Mouse (Mus musculus) gastrocnemius, adult 18-20 months (tissue): ENCODE data around the gene Lcor. TPM values are rescaled to one million over a fixed set of nuclear protein-coding genes. Genes with fewer than 3 reads are reported as not detected.
A peak's percentile ranks its signal among the peaks of the same experiment; 100 is the strongest.

ENCODE experiments used
- DNase-seq: peaks from one replicate; pipeline ENCODE4 v3.0.0; 2021; ENCODE audit warnings: low spot score
- long read RNA-seq, 2 experiments: library from polyadenylated mRNA; stranded (forward); transcript quantifications; one replicate each; pipeline ENCODE4 v2.0.0; 2021
- total RNA-seq, 2 experiments: library from RNA; stranded (reverse); gene quantifications; 2 replicates each; pipeline ENCODE4 v1.2.3; 2021

Lcor gene
- 10 to 100 TPM; 13.2 to 13.8 TPM for total RNA-seq
- long read RNA-seq, experiment 1, partial matches to known transcripts = 0 of 6 reads
- long read RNA-seq, experiment 1, other reads (novel, unspliced or antisense) = 6 of 6 reads
- long read RNA-seq, experiment 2, partial matches to known transcripts = 0 of 2 reads
- long read RNA-seq, experiment 2, other reads (novel, unspliced or antisense) = 2 of 2 reads

DNA sequence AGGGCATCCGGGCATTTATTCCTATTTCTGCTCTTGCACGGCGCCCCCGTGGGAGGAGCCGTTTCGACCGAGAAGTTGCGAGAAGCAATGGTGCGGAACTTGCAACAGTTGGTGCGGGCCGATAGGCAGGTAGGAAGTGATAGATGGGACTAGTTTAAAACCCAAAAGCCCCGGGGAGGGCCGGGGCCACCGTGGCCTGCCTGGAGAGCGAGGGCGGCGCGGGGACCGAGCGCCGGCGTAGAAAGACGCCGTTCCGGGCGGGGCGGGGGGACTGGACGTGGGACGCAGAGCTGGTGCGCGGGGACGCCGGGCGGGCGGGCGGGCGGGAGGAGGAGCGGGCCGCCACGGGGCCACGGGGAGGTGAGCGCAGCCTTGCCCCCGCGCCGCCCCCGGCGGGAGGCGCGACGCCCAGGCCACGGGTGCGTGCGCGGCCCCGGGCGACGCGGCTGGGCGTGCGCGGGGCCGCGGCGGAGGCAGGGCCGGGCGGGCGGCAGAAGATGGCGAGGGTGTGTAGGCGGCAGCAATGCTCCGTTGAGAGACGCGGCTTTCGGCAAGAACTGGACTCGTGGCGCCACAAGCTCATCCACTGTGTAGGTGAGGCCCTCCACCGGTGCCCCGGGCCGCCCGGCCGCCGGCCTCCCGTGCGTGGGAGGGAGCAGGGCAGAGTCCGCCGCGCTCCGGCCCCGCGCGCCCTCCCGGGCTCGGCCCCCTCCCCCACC, at the start of gene Lcor:
Gene Lcor (plus strand): TSS at position 448 of the 719 bp plus-strand sequence.
- DNase-seq = peak; percentile 79

DNA sequence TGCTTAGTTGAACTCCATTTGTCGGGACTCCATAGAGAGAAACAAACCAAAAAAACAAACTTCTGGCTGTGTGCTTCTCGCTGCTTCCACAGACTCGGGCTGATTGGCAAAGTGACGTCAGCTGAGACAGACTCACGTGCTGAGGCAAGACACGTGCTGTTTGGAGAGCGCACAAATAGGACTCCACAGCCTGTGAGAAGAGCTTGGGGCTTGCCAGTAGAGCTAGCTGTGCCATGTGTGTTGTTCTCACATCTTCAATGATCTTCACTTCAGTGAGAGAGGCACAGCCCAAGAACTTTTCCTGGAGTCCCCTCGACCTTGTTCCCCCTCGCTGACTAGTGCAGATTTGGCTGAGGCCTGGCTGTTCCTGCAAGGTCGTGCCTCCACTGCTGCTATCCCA, 47.1 kb upstream of the Lcor start:
- no peak for DNase-seq

DNA sequence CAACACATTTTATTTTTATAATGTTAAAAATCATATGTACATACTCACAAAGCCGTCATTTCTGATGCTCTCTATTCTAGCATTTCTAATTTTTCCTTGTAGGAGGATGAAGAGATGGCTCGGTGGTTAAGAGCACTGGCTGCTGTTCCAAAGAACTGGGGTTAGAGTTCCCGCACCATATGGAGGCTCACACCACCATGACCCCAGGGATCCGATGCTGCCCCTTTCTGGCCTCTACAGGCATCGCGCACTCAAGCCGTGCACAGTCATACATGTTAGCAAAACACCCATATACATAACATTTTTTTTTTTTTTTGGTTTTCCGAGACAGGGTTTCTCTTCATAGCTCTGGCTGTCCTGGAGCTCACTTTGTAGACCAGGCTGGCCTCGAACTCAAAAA, 46.0 kb upstream of the Lcor start:
- DNase-seq = no peak

DNA sequence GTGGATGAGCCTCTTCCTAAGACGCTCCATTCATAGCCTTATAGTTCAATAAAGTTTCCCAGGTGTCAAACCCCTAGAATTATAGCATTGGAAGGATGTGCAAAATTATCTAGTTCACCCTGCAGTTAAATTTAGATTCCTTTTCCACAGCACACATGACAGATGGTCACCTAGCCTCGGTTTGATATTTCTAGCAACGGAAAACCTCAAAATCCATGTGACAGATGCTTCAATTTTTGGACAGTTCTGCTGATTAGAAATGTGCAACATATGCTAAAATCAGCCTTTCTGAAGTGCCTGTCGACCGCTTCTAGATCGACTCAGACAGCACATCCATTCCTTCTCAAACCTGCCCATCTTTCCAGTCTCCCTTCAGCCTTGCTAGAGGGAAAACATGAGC, 43.5 kb upstream of the Lcor start:
- no peak for DNase-seq

DNA sequence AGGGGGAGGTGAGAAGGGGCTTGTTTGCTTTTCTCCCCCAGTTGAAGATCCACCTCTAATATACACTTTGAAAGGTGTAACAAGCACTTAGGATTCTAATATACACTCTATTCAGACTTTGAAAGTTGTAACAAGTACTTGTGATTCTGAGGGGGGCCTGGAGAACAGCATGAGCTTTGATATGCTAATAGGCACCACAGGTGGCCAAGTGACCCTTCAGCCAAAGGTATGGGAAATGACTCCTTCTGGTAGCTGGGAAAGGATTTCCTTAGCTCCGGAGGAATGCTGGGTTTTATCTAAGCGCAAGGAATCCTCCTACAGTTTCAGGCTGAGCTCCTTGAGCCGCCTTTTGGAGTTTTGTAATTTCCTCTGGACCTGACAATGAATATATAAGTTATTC, 41.0 kb upstream of the Lcor start:
- no peak for DNase-seq

DNA sequence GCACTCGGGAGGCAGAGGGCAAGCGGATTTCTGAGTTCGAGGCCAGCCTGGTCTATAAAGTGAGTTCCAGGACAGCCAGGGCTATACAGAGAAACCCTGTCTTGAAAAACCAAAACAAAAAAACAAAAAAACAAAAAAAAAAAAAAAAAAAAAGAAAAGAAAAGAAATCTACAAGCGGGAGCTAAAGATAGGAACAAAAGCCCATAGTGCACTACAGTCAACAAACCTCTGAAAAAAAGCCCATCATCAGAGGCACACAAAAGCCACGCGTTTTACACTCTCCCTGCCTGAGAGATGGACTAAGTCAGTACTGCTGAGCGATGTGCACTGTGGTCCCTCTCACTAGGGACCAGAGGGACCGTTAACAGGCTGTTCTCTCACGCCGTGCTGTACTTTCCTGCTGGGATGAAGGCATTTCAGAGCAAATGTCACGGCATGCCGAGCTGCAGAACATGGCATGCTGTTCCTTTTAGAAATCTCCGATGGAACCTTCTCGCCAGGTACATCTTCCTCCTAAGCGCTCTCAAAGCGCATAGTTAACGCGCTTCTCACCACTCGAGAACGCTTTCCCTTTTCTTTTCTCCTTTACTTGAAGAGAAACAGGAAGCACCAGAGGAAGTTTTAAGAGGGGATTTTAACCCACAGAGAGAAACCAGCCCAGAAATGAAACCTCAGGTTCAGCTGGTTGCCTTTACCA, 40.4 kb upstream of the Lcor start:
- no peak for DNase-seq

DNA sequence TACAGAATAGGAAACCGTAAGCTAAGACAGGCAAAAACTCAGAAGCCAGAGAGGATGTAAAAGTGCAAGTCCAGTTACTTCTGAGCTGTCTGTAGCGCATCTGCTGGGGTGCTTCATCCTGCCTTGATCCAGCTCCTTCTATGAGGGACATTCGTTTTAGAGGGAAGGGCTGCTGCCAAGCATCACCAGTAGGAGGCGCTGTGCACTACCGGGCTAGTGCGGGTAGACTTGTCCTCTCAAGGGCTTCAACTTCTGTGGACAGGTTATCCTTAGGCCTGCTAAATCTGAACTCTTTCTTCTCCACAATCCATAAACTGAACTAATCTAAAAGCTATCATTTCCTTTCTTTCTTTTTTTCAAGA, 39.8 kb upstream of the Lcor start:
- peak; percentile 48 for DNase-seq

DNA sequence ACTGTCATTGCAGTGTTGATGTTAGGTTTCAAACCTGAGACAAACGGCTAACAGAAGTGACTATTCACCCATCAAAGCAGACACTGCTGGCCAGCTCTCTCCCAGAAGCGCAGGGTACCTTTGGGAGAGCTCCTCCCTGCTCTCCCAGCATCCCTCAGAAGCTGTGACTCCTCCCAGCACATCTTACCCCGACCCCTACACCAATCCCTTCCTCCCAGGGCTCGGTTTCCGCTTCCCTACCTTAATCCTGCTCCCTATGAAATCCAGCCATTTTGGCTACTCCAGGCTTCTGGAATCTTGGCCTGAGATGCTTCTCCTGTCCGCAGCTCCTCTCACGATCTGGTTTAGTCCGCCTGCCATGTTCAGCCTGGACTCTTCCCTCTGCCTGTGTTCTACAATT, 37.9 kb upstream of the Lcor start:
- no peak for DNase-seq

DNA sequence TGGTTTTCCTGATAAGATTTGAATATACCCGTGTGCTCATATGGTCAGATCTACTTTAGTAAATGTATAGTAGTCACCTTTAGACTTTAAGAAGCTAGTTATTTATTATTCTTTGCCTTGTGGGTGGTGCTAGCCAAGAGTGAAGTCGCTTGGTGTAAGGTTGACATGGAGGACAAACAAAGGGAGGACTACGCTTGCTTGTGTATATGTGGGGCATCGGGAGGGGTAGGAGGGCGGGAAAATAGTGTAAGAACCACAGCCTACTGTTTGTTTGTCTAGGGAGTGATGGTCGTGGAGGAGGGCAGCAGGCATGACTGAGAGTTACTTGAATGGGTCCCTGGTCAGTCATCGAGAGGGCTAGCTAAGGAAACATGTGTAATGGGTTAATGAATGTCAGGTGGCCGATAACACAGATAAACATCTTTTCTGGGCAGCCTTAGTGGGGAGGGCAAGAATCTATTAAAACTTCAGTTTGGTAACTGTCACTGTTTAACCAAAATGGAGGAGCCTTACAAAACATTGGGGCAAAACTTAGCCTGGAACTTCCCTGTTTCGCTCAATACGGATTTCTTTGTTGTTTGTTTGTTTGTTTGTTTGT, 37.3 kb upstream of the Lcor start:
- no peak for DNase-seq

DNA sequence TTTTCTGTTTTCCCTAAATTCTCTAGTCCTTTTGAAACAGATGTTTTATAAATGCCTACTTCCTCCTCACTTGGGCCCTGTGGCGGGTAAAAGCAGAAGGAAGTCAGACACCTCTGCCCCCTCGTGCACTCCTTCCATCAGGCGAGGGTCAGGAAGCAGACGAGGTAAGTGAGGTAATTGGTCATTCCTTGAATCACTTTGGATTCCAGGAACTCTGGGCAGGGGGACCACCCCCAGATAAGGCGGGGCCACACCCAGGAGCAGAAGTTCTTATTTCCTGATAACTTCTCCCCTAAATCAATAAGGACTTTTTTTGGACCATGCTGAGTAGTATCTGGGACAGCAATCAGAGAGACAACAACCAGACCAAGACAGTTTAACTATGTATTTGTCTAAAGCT, 36.7 kb upstream of the Lcor start:
- no peak for DNase-seq

DNA sequence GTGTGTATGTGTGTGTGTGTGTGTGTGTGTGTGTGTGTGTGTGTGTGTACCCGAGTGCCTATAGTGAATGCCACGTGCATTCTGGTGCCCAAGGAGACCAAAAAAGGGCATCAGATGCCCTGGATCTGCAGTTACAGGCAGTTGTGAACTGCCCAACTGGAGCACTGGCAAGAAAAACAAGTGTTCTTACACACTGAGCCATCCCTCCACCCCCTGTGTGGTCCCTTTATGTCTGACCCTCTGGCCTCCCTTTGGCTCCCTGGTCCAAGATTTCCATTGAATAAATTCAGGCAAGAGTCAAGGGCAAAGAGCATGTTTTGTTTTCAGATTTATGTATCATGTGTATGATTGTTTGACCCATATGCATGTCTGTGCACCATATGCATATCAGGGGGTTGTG, 35.3 kb upstream of the Lcor start:
- DNase-seq = no peak

DNA sequence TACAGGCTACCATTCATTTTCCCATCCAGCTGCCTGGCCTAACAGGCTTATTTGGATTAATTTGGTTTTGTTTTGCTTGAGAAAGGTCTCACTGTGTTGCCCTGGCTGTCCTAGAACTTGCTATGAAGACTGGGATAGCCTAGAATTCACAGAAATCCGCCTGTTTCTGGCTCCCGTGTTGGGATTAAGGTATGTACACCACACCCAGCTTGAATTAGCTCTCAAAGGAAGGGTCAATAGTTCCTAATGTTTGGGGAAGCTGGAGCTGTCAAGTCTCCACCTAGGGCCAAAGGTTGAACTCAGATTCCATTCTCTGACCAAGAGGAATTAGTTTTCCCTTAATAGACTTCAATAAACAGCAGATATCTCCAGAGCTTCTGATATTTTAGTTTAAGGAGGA, 34.7 kb upstream of the Lcor start:
- DNase-seq = no peak

DNA sequence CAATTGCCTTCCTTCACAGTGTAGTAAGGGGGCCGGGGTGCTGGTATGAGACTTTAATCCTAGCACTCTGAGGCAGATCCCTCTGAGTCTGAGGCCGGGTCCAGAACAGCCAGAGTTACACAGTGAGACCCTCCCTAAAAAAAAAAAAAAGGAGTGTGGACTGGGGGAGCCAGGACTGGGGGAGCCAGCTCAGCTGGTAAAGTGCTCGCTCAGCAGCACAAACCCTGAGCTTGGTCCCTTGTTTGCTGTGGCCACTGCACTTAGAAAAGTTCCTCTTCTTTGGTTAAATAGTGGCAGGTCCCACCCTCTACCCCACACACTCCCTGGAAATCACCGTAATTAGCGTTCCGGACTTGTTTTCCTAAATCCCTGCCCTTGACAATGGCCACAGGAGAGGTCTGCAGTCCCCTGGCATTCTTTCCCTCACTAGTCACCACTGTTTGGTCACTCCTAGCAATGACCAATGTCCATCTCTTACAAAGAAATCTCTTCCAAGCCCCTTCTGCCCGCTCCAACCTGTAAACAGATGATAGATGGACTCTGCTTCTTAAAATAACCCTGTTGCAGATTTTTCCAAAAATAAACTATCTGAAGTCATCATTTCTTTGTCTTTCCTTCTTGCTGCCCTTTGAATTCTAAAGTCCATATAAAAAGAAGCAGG, 32.9 kb upstream of the Lcor start:
- no peak for DNase-seq

DNA sequence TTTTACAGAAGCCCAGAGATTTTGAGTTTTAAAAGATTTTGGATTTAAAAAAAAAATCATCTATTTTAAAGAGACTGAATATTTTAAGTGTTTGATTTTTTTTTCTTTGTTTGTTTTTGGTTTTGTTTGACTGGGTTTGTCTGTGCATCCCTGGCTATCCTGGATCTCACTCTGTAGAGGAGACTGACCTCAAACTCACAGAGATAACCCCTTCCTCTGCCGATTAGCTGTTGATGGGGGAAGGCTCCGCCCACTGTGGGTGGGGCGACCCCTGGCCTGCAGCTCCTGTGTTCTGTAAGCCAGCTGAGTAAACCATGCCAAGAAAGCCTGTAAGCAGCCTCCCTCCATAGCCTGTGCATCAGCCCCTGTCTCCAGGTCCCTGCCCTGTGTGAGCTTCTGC, 30.3 kb upstream of the Lcor start:
- no peak for DNase-seq

DNA sequence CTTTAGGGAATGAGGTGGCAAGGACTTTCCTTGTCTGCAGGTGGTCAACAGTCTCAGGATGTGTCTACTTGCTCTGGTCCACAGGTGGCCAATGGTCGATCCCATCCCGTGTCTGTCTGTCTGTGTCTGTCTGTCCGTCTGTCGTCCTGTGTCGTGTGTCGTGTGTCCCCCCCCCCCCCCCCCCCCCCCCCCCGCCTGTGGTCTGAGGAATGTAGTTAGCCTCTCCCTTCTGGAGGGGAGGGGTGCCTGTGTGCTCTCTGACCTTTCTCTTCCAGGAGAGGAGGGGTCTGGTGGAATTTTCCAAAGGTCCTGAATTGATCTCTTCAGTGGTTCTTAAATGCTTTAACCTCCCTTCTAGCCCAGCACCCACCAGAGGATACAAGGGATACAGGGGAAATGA, 27.8 kb upstream of the Lcor start:
- DNase-seq = no peak

DNA sequence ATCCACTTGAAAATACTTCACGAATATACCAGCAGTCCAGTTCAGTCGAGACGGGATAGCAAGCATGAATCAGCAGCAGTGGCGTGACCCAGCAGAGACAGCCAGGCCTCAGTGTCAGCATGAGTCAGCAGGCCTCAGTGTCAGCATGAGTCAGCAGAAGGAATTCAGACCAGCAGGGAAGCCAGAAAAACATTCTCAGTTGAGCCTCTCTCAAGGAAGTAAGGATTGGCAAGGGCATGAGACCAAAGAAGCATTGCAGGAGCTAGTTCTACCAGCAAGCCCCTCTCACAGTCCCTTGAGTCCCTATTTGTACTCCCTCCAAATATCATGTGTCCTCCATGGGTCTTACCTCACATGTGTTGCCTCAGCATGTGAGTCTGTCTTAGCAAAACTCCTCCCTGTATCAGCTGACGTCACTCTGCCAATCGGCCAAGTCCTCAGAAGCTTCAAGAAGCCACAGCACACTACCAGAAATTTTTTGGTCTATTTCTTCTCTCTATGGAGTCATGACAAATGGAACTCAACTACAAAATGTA, 27.3 kb upstream of the Lcor start:
- no peak for DNase-seq

DNA sequence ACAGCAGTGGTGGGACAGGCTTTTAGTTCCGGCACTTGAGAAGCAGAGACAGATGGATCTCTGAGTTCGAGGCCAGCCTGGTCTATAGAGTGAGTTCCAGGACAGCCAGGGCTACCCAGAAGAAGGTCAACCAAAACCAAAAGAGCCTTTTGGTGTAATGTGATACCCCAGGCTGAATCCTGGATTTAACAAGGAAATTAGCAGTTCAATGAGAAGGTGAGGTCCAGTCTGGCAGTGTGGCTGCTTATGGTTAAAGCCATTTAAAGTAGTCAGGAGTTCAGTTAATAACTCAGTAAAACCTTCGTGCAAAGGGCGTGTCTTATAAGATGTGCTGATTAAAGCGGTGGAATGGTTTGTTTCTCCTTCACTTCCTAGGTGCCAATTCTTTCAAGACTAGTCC, 25.3 kb upstream of the Lcor start:
- DNase-seq = no peak

DNA sequence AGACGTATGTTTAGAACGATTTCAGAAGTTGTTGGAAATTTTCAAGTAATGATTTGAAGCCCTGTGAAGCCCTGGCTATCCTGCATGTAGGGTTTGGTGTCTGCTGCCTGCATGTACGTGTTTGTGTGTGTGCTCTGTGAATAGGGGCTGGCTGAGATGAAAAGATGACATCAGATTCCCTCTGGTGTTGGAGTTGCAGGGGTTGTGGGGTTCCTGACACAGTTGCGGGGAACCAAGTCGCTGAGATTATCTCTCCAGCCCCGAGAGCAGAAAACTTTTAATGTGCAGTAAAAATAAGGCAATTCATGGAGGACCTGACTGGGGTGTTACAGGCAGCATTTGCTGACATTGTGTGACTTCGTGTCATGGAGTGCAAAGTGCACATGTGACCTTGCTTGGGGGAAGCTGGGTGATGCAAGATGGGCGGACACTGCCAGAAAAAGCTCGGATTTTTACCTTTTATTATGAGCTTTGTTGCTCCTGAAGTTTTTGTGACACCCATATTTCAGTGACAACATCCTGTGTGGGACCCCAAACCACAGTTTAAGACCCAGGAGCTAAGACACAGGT, 20.2 kb upstream of the Lcor start:
- no peak for DNase-seq

DNA sequence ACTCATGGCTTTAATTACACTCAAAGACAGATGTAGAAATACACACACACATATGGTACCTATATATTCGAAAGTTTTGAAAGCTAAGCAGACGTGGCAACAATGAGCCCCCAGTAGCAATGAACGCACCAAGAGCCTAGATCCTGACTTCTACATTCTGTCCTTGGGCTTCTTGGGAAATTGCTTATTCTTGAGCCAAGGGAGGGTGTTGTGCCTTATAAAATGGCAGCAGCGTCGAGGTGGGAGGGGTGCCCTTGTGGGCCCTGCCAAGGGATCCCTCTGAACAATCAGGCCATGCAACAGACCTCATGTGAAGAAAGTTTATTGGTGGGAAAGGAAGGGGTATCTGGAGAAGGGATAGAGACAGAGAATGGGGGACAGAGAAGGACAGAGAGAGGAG, 18.6 kb upstream of the Lcor start:
- DNase-seq = no peak

DNA sequence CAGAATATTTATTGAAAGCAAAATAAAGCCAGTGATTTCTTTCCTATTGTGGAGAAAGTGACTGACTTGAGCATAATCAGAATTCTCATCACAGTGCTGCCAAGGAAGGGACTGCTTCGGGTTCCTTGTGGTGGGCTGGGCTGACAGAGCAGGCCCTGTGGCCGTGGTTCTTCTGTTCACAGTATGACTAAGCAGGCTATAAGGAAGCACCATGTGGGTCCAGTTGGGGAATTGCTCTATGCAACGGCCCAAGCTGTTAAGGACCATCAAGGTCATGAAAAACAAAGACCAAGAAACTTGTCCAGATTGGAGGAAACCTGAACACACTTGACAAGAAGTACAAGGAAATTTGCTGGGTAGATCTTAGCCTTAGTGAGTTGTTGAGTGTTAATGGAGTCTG, 16.0 kb upstream of the Lcor start:
- DNase-seq = no peak

DNA sequence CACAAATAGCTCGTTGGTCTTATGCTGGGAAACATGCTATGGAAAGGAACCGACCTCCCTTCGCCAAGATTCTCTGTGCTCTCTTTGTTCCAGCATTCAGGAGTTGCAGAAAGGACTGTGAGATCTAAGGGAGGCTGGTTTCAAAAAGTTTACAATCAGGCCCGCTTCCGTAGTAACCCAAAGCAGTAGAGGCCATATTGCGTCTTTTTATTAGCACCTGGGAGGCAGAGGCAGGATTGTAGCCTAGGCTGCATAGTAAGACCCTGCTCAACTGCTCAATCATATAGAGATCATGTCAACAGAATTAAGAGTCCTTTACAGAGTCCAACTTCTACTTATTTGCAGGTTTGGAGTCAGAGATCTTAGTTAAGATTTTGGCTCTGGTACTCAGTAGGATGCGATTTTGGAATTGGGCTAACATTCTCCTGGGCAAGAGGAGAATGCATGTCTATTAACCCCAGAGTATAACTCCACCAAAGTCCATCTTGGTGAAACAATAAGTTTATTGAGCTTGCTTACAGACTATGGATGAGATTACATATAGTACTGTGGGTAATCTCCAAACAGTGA, 8.8 kb upstream of the Lcor start:
- no peak for DNase-seq
